Mouse (Mus musculus) T-cell, adult 2 months (primary cell): ENCODE results near the gene 9230112D13Rik.

Experiments
- DNase-seq: peaks from one replicate; pipeline ENCODE4 v3.0.0; 2022; ENCODE audit warnings: low spot score

Gene 9230112D13Rik

DNA sequence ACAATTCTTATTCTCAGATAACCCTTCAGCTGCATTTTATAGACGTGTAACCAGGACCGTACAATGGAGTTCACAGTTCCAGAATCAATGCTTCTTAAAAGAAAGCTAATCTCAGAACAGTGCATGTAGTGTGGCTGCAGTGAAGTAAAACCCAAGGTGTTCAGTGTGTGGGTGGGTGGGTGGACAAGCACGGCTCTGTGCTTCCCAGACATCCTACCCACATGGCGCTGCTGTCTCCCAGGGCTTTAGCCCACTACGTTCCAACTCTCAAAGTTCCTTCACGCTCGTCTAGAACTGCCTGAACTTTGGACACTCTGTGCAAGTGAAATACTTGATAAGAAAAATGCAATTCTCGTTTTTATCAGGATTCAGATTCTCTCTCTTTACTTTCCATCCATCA, at the start of gene 9230112D13Rik:
9230112D13Rik (minus strand) TSS at position 101 of the 400 bp plus-strand sequence.
- no peak for DNase-seq

DNA sequence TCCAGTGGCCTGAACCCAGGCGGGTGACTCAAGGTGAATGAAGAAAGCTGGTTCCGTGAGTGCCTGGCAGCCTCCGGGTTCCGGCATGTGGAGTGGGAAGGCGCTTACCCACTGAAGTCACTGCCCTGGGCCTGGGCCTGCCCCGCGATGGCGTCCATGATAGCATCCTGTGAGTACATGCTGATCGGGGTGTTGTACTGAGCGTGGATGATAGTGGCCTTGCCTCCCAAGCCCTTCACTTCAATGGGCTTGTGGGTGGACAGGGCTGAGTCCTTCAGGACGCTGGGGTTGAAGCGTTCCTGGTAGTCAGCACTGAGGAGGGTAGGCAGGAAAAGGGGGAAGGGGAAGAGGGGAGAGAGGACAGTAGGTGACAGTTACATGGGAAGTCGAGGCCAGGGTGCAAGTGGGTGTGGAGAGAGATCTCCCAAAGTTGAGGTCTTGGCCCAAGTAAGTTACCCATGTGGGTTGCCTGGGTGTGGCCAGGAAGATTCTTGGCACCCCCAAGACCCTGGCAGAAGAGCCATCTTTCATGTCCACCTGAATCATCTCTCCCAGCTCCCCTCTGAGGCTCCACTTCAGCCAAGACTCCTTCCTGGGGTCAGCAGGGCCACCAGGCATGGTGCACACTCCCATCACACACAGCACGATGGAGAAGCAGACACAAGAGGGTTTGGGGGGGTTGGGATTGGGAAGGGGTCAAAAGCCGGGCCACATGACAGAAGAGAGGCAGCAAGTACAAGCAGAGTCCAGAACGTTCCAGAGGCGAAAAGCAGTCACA, 49.2 kb upstream of the 9230112D13Rik start:
- no peak for DNase-seq

DNA sequence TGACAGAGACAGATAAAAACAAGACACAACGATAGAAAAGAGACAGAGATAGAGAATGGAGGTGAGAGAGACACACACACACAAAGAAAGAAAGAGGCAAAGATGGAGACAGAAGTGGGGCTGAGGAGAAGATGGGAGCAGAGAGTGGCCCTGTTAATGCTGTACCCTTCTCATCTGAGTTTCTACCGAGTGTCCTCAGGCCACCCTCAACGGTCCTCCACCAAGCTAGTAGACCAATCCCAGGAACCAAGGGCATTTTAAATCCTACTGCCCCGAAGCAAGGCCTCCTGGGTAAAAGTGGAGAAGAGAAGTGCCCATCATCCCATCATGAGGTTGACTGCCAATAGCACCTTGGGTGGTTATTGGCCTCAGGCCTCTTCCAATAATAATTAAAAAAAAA, 48.3 kb upstream of the 9230112D13Rik start:
- no peak for DNase-seq

DNA sequence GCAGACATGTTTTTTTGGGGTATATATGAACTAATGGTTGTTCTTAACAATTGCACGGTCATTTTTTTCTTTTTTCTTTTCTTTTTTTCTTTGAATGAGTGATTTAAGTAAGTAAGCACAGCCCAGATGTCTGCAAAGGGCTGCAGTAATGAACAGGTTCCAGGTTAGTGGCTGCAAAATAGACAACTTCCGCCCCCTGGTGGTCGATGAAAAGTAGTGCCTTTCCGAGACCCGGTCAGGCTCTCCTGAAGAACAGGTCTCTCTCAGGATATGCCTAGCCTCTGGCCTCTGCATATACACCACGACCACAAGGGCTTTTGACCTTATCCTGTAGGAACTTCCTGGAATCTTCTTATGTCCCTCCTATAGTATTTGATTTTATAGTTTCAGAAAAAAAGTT, 47.7 kb upstream of the 9230112D13Rik start:
- DNase-seq = peak; percentile 37

DNA sequence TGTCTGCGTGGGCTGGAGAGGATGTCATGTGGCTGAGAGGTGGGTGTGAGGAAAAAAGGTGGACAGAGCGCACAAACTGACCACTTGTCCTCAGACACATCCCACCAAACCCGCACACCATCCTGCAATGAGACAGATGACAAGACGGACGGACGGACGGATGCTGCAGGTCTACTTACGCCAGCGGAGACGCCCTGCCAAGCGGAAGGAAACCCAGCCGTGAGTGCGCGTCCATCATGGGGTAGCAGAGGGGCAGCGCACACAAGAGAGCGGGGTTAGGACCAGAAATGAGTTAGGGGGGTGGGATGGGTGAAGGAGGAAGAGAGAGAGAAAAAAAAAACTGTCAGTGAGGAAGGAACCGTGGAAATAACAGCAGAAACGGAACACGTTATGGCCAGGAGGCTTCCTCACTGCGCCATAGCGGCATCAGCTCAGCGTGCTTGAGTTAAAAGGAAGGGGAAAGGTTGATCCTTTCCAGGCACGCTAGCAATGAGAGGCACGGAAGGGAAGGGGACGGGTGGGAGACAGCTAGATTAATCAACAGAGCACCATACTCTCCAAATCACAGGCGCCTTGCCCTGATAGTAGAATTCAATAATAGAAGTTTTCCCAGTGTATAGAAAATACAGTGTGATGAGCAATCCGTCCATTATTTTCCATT, 47.1 kb upstream of the 9230112D13Rik start:
- no peak for DNase-seq

DNA sequence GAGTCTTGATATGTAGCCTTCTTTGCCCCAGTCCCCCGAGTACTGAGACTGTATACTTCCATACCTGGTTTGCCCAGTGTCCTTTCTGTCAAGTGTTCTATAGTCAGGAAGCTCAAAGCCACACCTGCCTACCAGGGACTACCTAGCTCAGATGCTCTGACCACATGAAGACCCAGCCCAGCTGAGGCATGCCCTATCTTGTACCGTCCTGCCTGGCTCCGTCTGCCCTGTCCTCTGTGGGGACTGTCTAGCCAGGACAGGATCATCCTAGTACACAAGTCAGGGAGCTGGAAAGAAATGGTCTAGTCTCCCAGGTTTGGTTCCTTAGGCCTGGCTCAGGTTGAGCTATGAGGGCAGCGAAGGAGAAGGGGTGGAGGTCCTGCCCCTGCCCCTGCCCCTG, 46.0 kb upstream of the 9230112D13Rik start:
- no peak for DNase-seq

DNA sequence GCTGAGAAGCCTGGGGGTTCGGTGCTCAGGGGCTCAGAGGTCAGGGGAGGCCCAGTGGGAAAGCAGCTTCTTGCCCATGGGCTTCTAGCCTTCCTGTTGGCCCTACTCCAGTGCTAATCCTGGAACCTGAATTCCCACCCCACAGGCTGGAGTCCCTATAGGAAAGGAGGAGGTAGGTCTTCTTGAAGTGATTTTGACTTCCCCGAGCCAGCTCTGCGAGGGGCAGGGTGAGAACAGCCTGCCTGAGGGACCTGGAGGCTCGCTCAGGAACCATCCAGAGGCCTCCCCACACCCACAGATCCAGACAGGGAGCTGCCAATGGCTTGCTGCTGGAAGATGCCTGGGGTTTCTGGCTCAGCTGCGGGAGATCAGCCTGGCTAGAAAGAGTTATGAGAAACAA, 45.1 kb upstream of the 9230112D13Rik start:
- no peak for DNase-seq

DNA sequence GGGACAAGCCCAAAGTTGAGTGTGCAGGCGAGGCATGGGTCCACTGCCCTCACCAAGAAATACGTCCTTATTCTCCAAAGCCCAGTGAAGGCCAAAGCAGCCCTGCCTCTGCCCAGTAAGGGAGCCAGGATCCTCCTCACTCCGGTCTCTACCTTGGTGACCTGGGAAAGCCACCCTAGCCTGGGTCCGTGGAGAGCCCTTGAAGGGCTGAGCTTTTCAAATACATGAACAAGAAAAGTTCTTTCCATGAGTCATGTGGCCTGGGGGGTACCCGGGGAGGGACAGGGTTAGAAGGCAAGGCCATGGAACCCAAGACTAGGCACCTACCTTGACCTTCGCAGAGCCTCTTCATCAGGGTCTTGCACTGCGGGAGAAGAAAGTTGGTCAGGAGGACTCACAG, 43.9 kb upstream of the 9230112D13Rik start:
- DNase-seq = no peak

DNA sequence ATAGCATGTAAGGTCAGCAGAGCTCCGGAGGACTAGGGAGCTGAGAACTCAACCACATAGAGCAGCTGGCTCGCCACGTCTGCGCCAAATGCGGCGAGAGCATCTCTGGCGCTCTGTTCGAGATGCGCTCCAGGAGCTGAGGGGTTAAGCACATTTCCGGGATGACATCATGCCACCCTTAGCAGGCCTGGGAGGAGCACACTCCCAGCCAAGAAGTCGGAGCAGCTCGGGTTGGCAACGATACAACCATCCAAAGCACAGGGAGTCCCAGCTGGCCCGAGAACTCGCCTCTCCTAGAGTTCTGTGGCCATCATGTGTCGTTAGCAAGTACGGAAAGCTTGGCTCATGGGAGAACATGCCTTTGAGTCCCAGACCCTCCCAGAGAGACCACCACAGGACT, 43.1 kb upstream of the 9230112D13Rik start:
- no peak for DNase-seq

DNA sequence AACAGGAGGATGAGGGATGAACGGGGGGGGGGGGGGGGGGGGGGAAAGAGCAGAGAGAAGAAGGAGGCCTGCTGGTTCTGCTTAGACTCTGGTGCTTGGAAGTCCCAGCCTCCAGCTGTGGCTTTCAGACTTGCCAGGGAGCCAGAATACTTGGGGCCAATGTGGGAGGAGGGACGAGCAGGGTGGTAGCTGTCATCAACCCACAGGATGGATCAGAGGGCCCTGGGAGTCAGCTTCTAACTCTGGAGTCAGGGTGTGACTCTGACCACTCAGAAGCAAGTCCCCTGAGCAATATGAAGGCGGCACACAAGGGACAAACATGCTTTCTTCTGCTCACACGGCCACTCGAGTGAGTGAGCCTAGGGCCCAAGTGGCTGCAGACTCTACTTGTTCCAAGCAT, 42.0 kb upstream of the 9230112D13Rik start:
- no peak for DNase-seq

DNA sequence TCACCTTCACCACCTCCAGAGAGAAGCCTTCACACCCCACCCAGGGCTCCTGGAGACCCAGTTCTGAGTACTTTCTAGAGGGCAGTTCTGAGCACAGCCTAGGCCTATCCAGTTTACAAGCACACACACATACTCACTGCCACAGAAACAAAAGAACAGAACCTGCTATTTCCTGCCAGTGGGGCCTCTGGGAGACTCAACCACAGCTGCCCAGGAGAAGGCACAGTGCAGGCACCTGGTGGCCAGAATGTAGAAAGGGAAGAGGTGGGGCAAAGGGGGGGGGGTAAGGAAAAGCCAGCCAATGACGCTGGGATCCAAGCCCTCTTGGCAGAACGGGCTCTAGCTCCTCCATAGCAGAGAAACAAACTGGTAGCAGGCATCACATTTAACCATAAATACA, 39.8 kb upstream of the 9230112D13Rik start:
- DNase-seq = no peak

DNA sequence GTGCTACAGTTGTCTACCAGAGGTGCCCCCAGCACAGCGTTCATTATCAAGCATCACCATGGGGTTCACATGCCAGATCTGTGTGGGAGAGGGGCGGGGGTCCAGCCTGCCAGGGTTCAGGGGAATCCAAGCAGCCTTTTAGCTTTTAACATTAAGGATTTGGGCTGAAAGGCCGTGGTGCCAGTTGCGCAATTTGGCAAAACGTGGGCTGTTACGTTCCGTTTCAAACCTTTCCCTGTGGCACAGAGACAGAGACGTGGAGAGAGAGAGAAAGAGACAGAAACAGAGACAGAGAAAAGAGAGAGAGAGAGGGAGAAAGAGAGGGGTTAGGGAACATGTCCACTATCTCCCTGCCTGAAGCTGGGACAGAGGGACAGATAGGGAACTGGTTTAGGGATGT, 39.0 kb upstream of the 9230112D13Rik start:
- DNase-seq = no peak

DNA sequence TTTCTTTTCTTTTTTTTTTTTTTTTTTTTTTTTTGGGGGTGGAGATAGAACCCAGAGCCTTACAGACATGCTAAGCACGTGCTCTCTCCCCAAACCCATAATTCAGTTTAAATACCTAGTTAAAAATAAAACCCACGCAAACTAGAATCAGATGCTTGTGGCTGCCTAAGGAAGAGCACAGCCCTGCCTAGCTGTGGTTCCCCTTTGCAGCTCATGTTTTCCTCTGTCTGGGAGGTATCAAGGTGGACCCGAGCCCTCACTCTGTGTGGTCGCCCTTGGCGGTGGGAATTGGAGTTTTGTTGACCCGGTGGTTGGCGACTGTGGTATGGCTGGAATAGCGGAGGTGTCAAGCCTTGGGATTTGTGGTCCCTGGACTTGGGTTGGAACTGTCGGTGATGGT, 36.3 kb upstream of the 9230112D13Rik start:
- DNase-seq = no peak

DNA sequence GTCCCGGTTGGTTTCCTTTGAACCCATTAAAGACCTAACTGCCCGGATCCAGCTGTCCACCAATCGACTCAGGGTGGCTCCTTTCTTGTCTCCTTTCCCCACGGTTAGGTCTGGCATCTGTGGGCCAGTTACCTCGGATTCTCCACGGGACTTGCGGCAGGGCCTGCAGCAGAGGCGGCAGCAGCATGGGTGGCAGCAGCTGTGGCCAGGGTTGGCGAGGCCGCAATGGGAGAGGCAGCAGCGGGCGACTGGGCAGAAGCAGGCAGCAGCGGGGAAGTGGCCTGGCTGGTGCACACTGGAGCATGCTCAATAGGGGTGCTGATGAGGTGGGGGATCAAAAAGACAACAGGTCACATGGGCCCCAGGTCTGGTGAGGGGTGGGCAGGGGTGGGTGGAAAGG, 32.6 kb upstream of the 9230112D13Rik start:
- no peak for DNase-seq

DNA sequence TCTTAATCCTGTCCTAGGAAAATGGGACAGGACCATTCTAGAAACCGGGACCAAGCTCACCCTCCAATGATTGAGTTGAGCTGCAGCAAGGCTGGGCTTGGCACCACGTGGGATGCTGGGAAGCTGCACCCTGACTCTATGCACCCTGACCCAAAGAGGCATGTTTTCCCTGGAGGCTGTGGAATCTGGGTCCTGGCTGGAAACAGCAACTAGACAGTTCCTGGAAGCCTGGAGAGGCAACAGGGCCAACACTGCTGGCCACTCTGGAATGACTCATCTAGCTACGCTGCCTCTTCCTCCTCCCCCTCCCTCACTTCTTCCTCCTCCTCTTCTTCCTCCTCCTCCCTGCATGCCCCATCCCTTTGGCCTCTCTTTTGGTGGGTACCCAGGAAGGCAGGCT, 31.4 kb upstream of the 9230112D13Rik start:
- no peak for DNase-seq

DNA sequence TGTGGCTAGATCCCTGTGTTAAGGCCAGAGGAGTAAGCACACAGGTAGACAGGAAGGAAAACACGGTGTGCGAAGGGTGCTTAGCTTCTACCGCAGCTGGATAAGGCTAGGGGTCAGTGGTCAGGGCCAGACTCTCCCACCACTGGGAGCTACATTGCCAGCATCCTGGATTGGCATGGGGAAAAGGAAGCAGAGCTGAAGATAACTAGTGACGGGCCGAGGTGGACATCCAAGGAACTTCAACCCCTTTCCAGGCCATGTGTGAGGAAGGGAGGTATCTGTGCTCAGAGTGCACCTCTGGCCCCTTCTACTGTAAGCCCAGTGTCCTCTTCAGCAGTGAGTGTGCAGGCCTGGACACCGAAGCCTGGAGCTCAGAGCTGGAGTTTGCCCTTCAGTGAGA, 30.9 kb upstream of the 9230112D13Rik start:
- no peak for DNase-seq

DNA sequence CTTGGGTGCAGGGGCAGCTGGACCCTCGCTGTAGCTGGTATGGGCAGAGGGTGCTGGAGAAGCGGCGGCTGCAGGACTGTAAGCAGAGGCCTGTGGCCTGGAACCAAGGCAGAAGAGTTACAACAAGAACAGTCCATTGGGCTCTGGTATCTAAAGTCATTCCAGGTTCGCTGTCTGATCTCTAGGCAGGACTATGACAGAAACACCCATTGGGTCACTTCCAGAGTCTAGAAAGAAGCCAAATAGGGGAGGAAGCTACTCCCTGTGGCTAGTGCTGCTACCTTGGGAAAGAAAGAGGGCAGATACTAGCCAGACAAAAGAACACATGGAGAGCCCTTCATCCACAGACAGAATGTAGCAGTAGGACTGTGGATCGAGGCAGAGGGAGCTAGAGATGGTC, 29.6 kb upstream of the 9230112D13Rik start:
- no peak for DNase-seq

DNA sequence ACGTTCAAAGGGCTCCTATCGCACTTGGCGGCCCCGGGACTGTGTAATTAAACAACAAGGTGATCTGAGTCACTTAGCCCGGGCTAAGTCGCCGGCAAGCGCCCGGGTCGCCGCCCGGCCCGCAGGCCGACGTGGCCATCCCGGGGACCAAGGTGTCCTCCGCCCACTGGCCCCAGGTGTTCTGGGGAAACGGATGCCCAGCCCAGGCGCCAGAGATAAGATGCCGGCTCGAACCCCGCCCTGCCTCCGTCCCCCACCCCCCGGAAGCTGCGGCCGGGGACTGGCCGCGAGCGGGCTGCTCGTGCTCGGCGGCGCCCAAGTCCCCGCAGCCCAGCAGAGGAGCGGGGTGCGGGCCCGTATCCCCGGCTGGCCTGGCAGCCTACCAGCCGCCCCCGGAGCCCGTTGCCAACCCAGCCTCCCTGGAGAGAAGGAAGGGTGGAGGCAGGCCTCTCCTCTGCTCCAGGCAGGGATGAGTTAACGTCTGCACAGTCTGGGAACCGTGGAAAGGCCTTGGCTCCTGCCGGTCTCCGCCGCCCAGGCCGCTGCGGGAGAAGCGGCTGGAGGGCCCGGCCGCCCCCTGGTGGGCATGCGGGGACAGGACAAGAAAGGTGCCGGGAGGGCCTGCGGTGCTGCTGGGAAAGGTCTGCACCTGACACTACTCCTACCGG, 26.5 kb upstream of the 9230112D13Rik start:
- peak; percentile 55 for DNase-seq

DNA sequence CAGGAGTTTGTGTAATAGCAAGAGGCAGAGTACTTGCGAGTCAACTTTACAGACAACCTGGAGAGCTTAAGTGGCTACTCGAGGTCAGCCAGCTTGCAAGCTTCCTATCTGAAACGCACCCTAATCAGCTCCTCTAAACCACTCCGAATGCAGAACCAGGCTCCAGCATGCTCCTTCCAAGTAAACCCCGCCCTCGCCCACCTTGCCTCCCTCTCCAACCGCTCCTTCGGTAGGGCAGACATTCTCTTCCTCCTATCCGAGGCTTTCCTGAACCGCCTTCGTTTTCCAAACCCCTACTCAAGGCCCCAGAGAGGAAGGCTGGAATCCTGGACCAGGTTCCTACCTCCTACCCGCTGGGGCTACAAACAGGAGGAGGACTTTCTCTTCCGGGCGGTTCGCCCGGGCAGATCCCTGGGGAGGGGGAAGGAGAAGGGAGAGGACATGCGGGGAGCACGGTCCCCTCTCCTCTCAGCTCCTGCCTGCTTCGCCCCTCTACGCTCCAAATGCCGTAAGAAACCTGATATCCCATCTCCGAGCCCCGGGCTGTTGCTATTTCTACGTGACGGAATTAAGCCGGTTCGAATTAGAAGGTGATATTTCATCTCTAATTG, 25.9 kb upstream of the 9230112D13Rik start:
- DNase-seq = peak; percentile 2

DNA sequence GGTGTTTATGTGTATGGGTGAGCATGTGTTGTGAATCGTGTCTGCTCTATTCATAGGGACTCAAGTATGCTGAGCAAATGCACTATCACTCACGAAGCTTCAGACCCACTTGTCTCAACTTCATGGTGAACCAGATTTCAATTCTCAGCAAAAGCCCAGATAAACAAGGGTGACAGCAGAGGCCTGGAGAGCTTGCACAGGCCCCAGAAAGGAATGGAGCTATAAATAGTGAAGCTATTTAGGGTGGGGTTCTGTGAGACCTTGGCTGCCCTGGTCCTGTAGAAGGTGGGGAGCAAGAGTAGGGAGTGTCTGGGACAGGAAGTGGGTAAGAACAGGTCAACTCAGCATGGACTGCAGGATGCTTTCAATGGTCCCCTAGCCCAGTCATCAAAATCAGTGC, 21.9 kb upstream of the 9230112D13Rik start:
- DNase-seq = no peak

DNA sequence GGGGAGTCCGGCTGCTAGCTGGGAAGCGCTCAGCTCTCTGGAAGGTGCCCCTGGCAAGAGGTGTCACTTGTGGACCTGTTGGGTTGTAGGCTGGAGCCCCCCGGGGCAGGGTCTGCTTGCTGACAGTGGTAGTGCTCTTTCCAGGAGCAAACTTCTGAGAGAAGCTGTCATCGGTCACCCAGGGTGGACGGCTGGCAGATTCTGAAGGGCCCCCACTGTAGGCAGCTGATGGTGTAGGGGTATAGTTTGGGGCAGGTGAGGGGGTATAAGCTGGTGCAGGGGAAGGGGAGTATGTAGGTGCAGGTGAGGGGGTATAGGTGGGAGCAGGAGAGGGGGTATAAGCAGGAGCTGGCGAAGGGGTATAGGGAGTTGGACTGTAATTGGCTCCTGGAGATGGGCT, 21.4 kb upstream of the 9230112D13Rik start:
- no peak for DNase-seq

DNA sequence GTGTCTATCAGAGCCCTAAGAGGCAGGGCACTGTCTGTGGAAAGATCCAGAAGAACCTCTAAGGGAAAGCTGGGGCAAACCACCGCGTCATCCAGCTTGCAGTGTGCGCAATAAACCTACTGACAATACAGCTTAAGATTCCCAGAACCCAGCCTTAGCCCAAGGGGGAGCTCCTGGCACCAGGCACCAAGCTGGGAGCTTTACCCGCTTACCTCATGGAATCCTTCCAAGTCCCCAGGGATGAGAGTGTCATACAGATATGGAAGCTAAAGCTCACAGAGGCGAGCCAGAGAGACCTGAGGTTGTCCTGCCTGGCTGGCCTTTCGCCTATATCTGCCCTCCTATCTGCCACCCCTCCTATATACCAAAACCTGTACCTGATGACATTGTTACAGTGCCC, 21.0 kb upstream of the 9230112D13Rik start:
- no peak for DNase-seq

DNA sequence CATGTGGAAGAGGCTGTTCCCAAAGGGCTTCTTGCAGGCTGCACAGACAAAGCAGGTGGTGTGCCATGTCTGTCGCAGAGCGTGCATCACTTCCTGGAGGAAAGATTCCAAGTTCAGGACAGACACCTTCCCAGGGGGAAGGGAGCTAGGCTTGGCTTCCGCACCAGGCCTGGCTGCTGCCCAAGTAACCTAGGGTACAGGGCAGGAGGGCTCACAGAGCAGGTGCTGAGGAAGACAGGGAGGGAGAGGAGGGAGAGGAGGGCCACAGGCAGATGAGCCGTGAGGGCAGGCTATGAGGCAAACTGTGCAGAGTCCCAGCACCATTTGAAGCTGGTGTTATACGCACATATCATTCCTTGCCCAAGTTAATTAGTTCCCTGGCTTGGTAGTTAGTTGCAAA, 19.3 kb upstream of the 9230112D13Rik start:
- no peak for DNase-seq
